Mouse (Mus musculus) thymus, postnatal 14 days (tissue): ENCODE results near the gene Ap5s1.
"Not testable (repeated sequence)": the region's sequence is repeated elsewhere in the genome, so short reads cannot be mapped to it uniquely, and the experiment has no call there.

Experiments
- DNase-seq: peaks from one replicate; pipeline ENCODE4 v3.0.0; 2021

The Ap5s1 gene

GRCm38 (mm10) chr2:131223569-131223968 is 16.7 kb downstream of the Ap5s1 start:
- no peak for DNase-seq

- no peak for DNase-seq
Measured at GRCm38 (mm10) chr2:131225178-131225577, 18.3 kb downstream of the Ap5s1 start.

- DNase-seq: not testable (repeated sequence)
Measured at GRCm38 (mm10) chr2:131226669-131227068, 19.8 kb downstream of the Ap5s1 start.

- DNase-seq: no peak
Measured at GRCm38 (mm10) chr2:131227243-131227642, 20.4 kb downstream of the Ap5s1 start.

GRCm38 (mm10) chr2:131232558-131232957 is 25.7 kb downstream of the Ap5s1 start:
- DNase-seq: no peak

- peak; percentile 95 for DNase-seq
Measured at GRCm38 (mm10) chr2:131233307-131234126, 26.6 kb downstream of the Ap5s1 start, which contains the start of gene Mavs. TSS of gene Mavs (plus strand) at chr2:131234063.

GRCm38 (mm10) chr2:131234127-131234650 is 27.3 kb downstream of the Ap5s1 start:
- no peak for DNase-seq

GRCm38 (mm10) chr2:131234970-131235635 is 28.2 kb downstream of the Ap5s1 start:
- DNase-seq: peak; percentile 19

GRCm38 (mm10) chr2:131242180-131242579 is 35.3 kb downstream of the Ap5s1 start:
- no peak for DNase-seq

- no peak for DNase-seq
Measured at GRCm38 (mm10) chr2:131242929-131243328, 36.1 kb downstream of the Ap5s1 start.

GRCm38 (mm10) chr2:131253681-131254328 is 46.9 kb downstream of the Ap5s1 start:
- peak; percentile 63 for DNase-seq

GRCm38 (mm10) chr2:131254329-131254713 is 47.4 kb downstream of the Ap5s1 start:
- no peak for DNase-seq

GRCm38 (mm10) chr2:131255738-131256137 is 48.9 kb downstream of the Ap5s1 start:
- DNase-seq: peak; percentile 42

- no peak for DNase-seq
Measured at GRCm38 (mm10) chr2:131258693-131259092, 51.8 kb downstream of the Ap5s1 start.

GRCm38 (mm10) chr2:131260544-131261307 is 53.8 kb downstream of the Ap5s1 start:
- no peak for DNase-seq

GRCm38 (mm10) chr2:131261481-131262212 is 54.8 kb downstream of the Ap5s1 start:
- DNase-seq: no peak

GRCm38 (mm10) chr2:131262213-131262672 is 55.4 kb downstream of the Ap5s1 start, which contains the start of gene Pank2:
TSS of gene Pank2 (plus strand) at chr2:131262495.
- peak; percentile 98 for DNase-seq
